Mouse (Mus musculus): ENCODE measurements around the gene Cavin1. TPM values are rescaled to one million over a fixed set of nuclear protein-coding genes. Genes with fewer than 3 reads are reported as not detected.

Gene Cavin1
- total RNA-seq, 1 experiment: 30.7 TPM

- in situ Hi-C loops (cut with MboI; ENCODE audit: low sequenced_read_pairs in 2 of 2, unreplicated experiment in 2 of 2): loop anchor here (5.0 to 10.0 kb wide), 2 partner anchors 77 to 85 kb away; no protein-coding TSS in a partner anchor
Measured at GRCm38 (mm10) chr11:100979887-100980286, 9.2 kb upstream of the Cavin1 start.

GRCm38 (mm10) chr11:100975241-100975640 lies 4.6 kb upstream of the Cavin1 start:
- Histone ChIP-seq H3K9me3 (ENCODE audit: control insufficient read depth, insufficient read depth, low read depth, low read length) (no peaks in the 10 kb centered on the region), H3K27ac (ENCODE audit: insufficient read depth, low read depth, low read length, poor library complexity, severe bottlenecking) (no peak overlapping the region), H3K9ac (ENCODE audit: insufficient read depth, low read depth, low read length, poor library complexity, severe bottlenecking) (no peak overlapping the region), H3K4me1 (ENCODE audit: control insufficient read depth in 2 of 2, insufficient read depth in 2 of 2, low read length in 2 of 2, poor library complexity in 1 of 2) (no peaks in the 10 kb centered on the region), H3K36me3 (ENCODE audit: control insufficient read depth, insufficient read depth, low read length, poor library complexity, severe bottlenecking) (no peaks in the 10 kb centered on the region), H3K4me3 (ENCODE audit: insufficient read depth in 1 of 2, low read depth in 1 of 2, low read length in 2 of 2, poor library complexity in 1 of 2, severe bottlenecking in 1 of 2) (no peak overlapping the region)
- in situ Hi-C loops (cut with MboI; ENCODE audit: low sequenced_read_pairs in 2 of 2, unreplicated experiment in 2 of 2): no loop called here
- TF ChIP-seq HCFC1 (IDR thresholded peaks at IDR 0.05; ENCODE audit: borderline replicate concordance, insufficient read depth, low read length): no peak
- no peak for TF ChIP-seq ZNF384 (IDR thresholded peaks at IDR 0.05; ENCODE audit: low read depth, low read length)
- TF ChIP-seq MAFK (IDR thresholded peaks at IDR 0.05; ENCODE audit: insufficient read depth, low read depth, low read length): no peak
- no peak for TF ChIP-seq CHD2 (IDR thresholded peaks at IDR 0.05; ENCODE audit: low read depth, low read length)
- TF ChIP-seq ZC3H11A (IDR thresholded peaks at IDR 0.05; ENCODE audit: borderline replicate concordance, low read depth, low read length): no peak
- no peak for DNase-seq (ENCODE audit: low read depth, low spot score)

More at GRCm38 (mm10) chr11:100979887-100980286, 9.2 kb upstream of the Cavin1 start:
- Histone ChIP-seq H3K4me1 (ENCODE audit: control insufficient read depth in 2 of 2, insufficient read depth in 2 of 2, low read length in 2 of 2, poor library complexity in 1 of 2) (peaks cover 0 to 3% of the 10 kb centered on the region in 2 experiments; a peak in 1 of 4 replicates), H3K4me3 (ENCODE audit: insufficient read depth in 1 of 2, low read depth in 1 of 2, low read length in 2 of 2, poor library complexity in 1 of 2, severe bottlenecking in 1 of 2) (no peak overlapping the region), H3K9me3 (ENCODE audit: control insufficient read depth, insufficient read depth, low read depth, low read length) (no peaks in the 10 kb centered on the region), H3K36me3 (ENCODE audit: control insufficient read depth, insufficient read depth, low read length, poor library complexity, severe bottlenecking) (no peaks in the 10 kb centered on the region), H3K9ac (ENCODE audit: insufficient read depth, low read depth, low read length, poor library complexity, severe bottlenecking) (no peak overlapping the region), H3K27ac (ENCODE audit: insufficient read depth, low read depth, low read length, poor library complexity, severe bottlenecking) (no peak overlapping the region)
- TF ChIP-seq ZC3H11A (IDR thresholded peaks at IDR 0.05; ENCODE audit: borderline replicate concordance, low read depth, low read length): no peak
- no peak for TF ChIP-seq HCFC1 (IDR thresholded peaks at IDR 0.05; ENCODE audit: borderline replicate concordance, insufficient read depth, low read length)
- TF ChIP-seq CHD2 (IDR thresholded peaks at IDR 0.05; ENCODE audit: low read depth, low read length): no peak
- no peak for TF ChIP-seq ZNF384 (IDR thresholded peaks at IDR 0.05; ENCODE audit: low read depth, low read length)
- no peak for TF ChIP-seq MAFK (IDR thresholded peaks at IDR 0.05; ENCODE audit: insufficient read depth, low read depth, low read length)
- no peak for DNase-seq (ENCODE audit: low read depth, low spot score)

DNA sequence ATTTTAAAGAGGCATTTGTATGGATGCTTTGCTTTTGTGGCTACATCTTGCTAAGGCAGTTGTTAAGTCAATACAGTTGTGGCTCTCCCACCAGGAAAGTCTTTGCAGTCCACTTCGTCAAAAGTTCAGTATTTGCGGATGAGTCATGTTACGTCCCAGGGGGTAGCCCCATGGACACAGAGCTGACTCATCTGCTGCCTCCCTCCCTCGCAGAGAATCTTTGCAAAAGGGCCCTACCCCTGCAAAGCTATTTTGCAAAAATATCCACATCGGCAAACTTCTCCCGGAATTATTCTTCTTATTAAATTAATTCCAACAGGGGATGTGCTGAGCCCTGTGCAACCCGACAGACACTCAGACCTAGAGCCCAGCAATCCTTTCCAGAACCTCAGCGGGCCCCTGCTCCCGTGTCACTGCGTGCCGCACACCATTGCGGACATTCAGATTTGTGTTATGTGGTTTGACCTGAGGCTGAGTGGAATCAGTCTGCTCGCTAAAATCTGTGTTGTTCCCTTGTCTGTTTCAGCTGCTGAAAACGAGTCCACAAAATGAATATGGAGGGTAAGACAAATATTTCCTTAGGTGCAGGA lies 3.8 kb upstream of the Cavin1 start:
- no peaks in the 10 kb centered on the region for H3K36me3 ChIP-seq (ENCODE audit: control insufficient read depth, insufficient read depth, low read length, poor library complexity, severe bottlenecking)
- in situ Hi-C loops (cut with MboI; ENCODE audit: low sequenced_read_pairs in 2 of 2, unreplicated experiment in 2 of 2): no loop called here
- H3K9me3 ChIP-seq (ENCODE audit: control insufficient read depth, insufficient read depth, low read depth, low read length): no peaks in the 10 kb centered on the region
- no peak overlapping the region for H3K4me3 ChIP-seq (ENCODE audit: insufficient read depth in 1 of 2, low read depth in 1 of 2, low read length in 2 of 2, poor library complexity in 1 of 2, severe bottlenecking in 1 of 2)
- no peaks in the 10 kb centered on the region for H3K4me1 ChIP-seq (ENCODE audit: control insufficient read depth in 2 of 2, insufficient read depth in 2 of 2, low read length in 2 of 2, poor library complexity in 1 of 2)
- DNase-seq (ENCODE audit: low read depth, low spot score): no peak
- no peak overlapping the region for H3K9ac ChIP-seq (ENCODE audit: insufficient read depth, low read depth, low read length, poor library complexity, severe bottlenecking)
- no peak overlapping the region for H3K27ac ChIP-seq (ENCODE audit: insufficient read depth, low read depth, low read length, poor library complexity, severe bottlenecking)
- peak; percentile 25; the same call in 1 of the 2 replicates for TF ChIP-seq MAFK (IDR thresholded peaks at IDR 0.05; ENCODE audit: insufficient read depth, low read depth, low read length)
- no peak for TF ChIP-seq ZNF384 (IDR thresholded peaks at IDR 0.05; ENCODE audit: low read depth, low read length)

- TF ChIP-seq CHD2 (IDR thresholded peaks at IDR 0.05; ENCODE audit: low read depth, low read length) (no peak), MAFK (IDR thresholded peaks at IDR 0.05; ENCODE audit: insufficient read depth, low read depth, low read length) (no peak), ZC3H11A (IDR thresholded peaks at IDR 0.05; ENCODE audit: borderline replicate concordance, low read depth, low read length) (no peak), HCFC1 (IDR thresholded peaks at IDR 0.05; ENCODE audit: borderline replicate concordance, insufficient read depth, low read length) (no peak), ZNF384 (IDR thresholded peaks at IDR 0.05; ENCODE audit: low read depth, low read length) (no peak)
- in situ Hi-C loops (cut with MboI; ENCODE audit: low sequenced_read_pairs in 2 of 2, unreplicated experiment in 2 of 2): no loop called here
- Histone ChIP-seq H3K9ac (ENCODE audit: insufficient read depth, low read depth, low read length, poor library complexity, severe bottlenecking) (no peak overlapping the region), H3K27ac (ENCODE audit: insufficient read depth, low read depth, low read length, poor library complexity, severe bottlenecking) (no peak overlapping the region), H3K36me3 (ENCODE audit: control insufficient read depth, insufficient read depth, low read length, poor library complexity, severe bottlenecking) (no peaks in the 10 kb centered on the region), H3K4me1 (ENCODE audit: control insufficient read depth in 2 of 2, insufficient read depth in 2 of 2, low read length in 2 of 2, poor library complexity in 1 of 2) (0 out of 4 replicates have a peak, but pooled peaks cover 0 to 1% of the 10 kb centered on the region in 2 experiments), H3K4me3 (ENCODE audit: insufficient read depth in 1 of 2, low read depth in 1 of 2, low read length in 2 of 2, poor library complexity in 1 of 2, severe bottlenecking in 1 of 2) (no peak overlapping the region), H3K9me3 (ENCODE audit: control insufficient read depth, insufficient read depth, low read depth, low read length) (no peaks in the 10 kb centered on the region)
- no peak for DNase-seq (ENCODE audit: low read depth, low spot score)
Measured at GRCm38 (mm10) chr11:100973245-100973644, 2.6 kb upstream of the Cavin1 start.
